ENCODE assay signal across 1 mouse cellular context in the genomic region with DNA sequence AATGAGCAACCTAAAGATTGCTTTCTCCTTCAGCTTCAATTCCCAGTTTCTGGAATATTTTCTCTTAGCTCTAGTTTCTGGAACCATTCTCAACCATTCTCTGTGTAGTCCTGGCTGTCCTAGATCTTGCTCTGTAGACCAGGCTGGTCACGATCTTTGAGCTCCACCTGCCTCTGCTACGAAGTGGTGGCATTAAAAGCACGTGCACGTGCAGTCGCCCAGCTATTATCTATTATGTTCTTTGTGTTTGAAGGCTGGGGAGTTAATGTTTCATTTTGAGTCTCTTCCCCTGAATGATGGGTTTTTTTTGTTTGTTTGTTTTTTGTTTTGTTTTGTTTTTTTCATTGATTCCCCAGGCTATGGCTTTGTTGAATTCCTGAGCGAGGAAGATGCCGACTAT.
A peak's percentile ranks its signal among the peaks of the same experiment; 100 is the strongest.
TF ChIP-seq lines count a peak whose summit lies in the region.

No protein-coding gene starts in this region.

TF ChIP-seq in CH12.LX, 34 proteins besides CTCF, POLR2A, EP300 and RAD21:
- TF ChIP-seq GABPA (IDR thresholded peaks at IDR 0.05; ENCODE audit: insufficient replicate concordance, low read depth, low read length), result no peak
- no peak for TF ChIP-seq E2F4 (IDR thresholded peaks at IDR 0.05; ENCODE audit: insufficient replicate concordance, low read depth, low read length)
- TF ChIP-seq BHLHE40 (IDR thresholded peaks at IDR 0.05; ENCODE audit: low read depth, low read length), result peak; percentile 75
- TF ChIP-seq POLR2AphosphoS2 (IDR thresholded peaks at IDR 0.05; ENCODE audit: low read depth, low read length), result no peak
- no peak for TF ChIP-seq SMC3 (IDR thresholded peaks at IDR 0.05; ENCODE audit: low read depth, low read length)
- TF ChIP-seq IRF4 (IDR thresholded peaks at IDR 0.05; ENCODE audit: low read depth, low read length), result no peak
- no peak for TF ChIP-seq NELFE (IDR thresholded peaks at IDR 0.05; ENCODE audit: low read depth, low read length)
- TF ChIP-seq USF1 (IDR thresholded peaks at IDR 0.05; ENCODE audit: low read depth, low read length), result no peak
- TF ChIP-seq ETS1 (conservative IDR thresholded peaks at IDR 0.05; ENCODE audit: low read depth, low read length), result no peak
- no peak for TF ChIP-seq ZC3H11A (IDR thresholded peaks at IDR 0.05; ENCODE audit: low read depth, low read length)
- no peak for TF ChIP-seq JUN (IDR thresholded peaks at IDR 0.05; ENCODE audit: insufficient read depth, low read depth, low read length)
- no peak for TF ChIP-seq MAZ (IDR thresholded peaks at IDR 0.05; ENCODE audit: low read depth, low read length)
- TF ChIP-seq TCF12 (IDR thresholded peaks at IDR 0.05; ENCODE audit: low read depth, low read length), result no peak
- TF ChIP-seq CHD2 (IDR thresholded peaks at IDR 0.05; ENCODE audit: low read length), result no peak
- no peak for TF ChIP-seq RCOR1 (conservative IDR thresholded peaks at IDR 0.05; ENCODE audit: low read depth, low read length)
- no peak for TF ChIP-seq ZMIZ1 (IDR thresholded peaks at IDR 0.05; ENCODE audit: low read depth, low read length)
- no peak for TF ChIP-seq PAX5 (IDR thresholded peaks at IDR 0.05; ENCODE audit: low read length)
- no peak for TF ChIP-seq MEF2A (IDR thresholded peaks at IDR 0.05; ENCODE audit: borderline replicate concordance, low read depth, low read length)
- no peak for TF ChIP-seq ELF1 (IDR thresholded peaks at IDR 0.05; ENCODE audit: low read depth, low read length)
- peak; percentile 55; the same call in 1 of the 2 replicates for TF ChIP-seq MYC (IDR thresholded peaks at IDR 0.05; ENCODE audit: low read depth, low read length)
- no peak for TF ChIP-seq ZNF384 (IDR thresholded peaks at IDR 0.05; ENCODE audit: low read depth, low read length)
- TF ChIP-seq USF2 (conservative IDR thresholded peaks at IDR 0.05; ENCODE audit: low read depth, low read length), result no peak
- no peak for TF ChIP-seq KAT2A (IDR thresholded peaks at IDR 0.05; ENCODE audit: insufficient replicate concordance, low read length)
- TF ChIP-seq ZKSCAN1 (IDR thresholded peaks at IDR 0.05; ENCODE audit: borderline replicate concordance, low read depth, low read length), result no peak
- no peak for TF ChIP-seq JUND (conservative IDR thresholded peaks at IDR 0.05; ENCODE audit: low read depth, low read length)
- no peak for TF ChIP-seq NRF1 (IDR thresholded peaks at IDR 0.05; ENCODE audit: low read depth, low read length)
- TF ChIP-seq SIN3A (IDR thresholded peaks at IDR 0.05; ENCODE audit: low read length), result no peak
- TF ChIP-seq CHD1 (IDR thresholded peaks at IDR 0.05; ENCODE audit: low read depth, low read length), result no peak
- TF ChIP-seq TBP (conservative IDR thresholded peaks at IDR 0.05; ENCODE audit: low read depth, low read length), result no peak
- TF ChIP-seq UBTF (IDR thresholded peaks at IDR 0.05; ENCODE audit: low read depth, low read length), result no peak
- TF ChIP-seq MXI1 (IDR thresholded peaks at IDR 0.05; ENCODE audit: low read depth, low read length), result peak; percentile 44; the same call in 1 of the 2 replicates
- no peak for TF ChIP-seq MAFK (IDR thresholded peaks at IDR 0.05; ENCODE audit: insufficient replicate concordance, low read length)
- peak; percentile 69 for TF ChIP-seq MAX (IDR thresholded peaks at IDR 0.05; ENCODE audit: low read length)
